Mouse (Mus musculus): ENCODE data around the gene Camk1.
"Not testable (repeated sequence)": the region's sequence is repeated elsewhere in the genome, so short reads cannot be mapped to it uniquely, and the experiment has no call there.

Gene Camk1

DNA sequence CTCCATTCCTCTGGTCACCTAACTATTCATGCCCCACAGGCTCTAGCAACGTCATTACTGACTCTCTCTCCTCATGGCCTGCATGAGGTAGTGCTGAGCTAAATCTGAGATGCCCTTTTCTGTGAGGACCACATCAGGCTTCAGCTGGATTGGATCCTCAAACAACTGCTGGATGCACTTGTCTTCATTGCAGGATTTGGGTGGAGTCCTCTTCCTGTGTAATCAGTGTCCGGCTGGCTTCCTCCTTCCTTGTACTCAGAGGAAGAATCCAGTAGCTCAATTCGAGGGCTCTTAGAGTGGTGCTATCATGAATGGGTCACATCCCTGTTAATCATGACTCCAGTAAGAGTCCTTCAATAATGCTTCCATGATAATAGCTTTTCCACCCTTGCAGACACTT, 9.9 kb upstream of the Camk1 start:
- DNase-seq (ENCODE audit: low read depth), result no peak

GRCm38 (mm10) chr6:113352820-113353219, 9.0 kb upstream of the Camk1 start:
- DNase-seq (ENCODE audit: low read depth), result no peak

DNA sequence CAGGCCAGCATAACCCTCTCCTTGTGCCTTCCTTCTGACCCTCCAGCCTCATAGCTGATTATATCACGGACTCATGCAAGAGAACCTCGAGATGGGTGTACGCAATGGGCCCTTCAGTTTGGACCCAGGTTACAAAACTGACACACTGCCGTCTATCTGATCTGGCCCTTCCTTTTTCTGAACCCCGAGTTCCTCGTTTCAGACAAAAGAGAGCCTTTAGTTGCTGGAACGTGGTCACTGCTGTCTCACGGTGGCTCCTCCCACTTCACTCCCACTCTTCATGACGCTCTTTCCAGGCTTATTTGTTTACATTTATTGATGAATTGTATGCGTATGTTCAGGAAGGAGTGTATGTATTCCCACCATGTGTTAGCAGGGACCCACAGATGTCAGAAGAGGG, 7.9 kb upstream of the Camk1 start:
- DNase-seq (ENCODE audit: low read depth), result no peak

- no peak for DNase-seq (ENCODE audit: low read depth)
Observed at GRCm38 (mm10) chr6:113351161-113351560, 7.4 kb upstream of the Camk1 start.

- no peak for DNase-seq (ENCODE audit: low read depth)
Observed at GRCm38 (mm10) chr6:113350538-113350937, 6.8 kb upstream of the Camk1 start.

GRCm38 (mm10) chr6:113346897-113347296, 3.1 kb upstream of the Camk1 start:
- no peak for DNase-seq (ENCODE audit: low read depth)

GRCm38 (mm10) chr6:113344321-113344720, 537 bp upstream of the Camk1 start:
- no peak for DNase-seq (ENCODE audit: low read depth)

DNA sequence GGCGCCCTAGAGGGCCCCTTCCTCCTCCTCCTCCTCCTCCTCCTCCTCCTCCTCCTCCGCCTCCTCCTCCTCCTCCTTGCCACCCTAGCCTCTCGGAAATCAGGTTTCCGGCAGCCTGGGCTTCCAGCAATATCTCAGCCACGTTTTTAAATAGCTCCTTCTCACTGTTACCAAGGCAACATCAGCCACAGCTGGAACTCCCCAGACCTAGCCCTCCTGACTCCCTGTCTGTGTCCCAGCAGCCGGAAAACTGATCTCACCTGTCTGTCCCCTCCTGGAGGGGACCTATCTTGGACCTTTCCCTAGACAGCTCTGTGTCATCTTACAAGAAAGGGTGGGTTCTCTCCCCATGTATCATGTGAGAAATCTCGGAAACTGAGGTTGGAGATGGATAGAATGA, 1.5 kb downstream of the Camk1 start:
- no peak for DNase-seq (ENCODE audit: low read depth)

DNA sequence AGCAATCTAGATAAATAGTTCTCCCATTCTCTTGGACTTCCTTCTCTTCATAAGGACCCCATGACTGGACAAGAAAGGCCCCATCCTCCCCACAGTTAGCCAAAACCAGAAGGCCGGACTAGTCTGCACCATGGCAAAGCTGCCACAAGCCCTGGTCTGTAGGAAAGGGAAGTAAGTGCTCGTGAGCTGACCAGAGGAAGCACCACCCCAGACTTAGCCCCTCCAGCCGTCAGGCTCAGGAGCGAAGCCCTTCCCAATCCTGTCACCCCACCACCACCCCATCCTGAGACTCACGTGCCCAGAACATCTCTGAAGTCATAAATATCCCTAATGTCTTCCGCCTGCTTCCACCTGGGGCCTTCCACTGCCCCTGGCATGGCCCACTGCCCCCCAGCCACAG, 2.2 kb downstream of the Camk1 start:
- no peak for DNase-seq (ENCODE audit: low read depth)

DNA sequence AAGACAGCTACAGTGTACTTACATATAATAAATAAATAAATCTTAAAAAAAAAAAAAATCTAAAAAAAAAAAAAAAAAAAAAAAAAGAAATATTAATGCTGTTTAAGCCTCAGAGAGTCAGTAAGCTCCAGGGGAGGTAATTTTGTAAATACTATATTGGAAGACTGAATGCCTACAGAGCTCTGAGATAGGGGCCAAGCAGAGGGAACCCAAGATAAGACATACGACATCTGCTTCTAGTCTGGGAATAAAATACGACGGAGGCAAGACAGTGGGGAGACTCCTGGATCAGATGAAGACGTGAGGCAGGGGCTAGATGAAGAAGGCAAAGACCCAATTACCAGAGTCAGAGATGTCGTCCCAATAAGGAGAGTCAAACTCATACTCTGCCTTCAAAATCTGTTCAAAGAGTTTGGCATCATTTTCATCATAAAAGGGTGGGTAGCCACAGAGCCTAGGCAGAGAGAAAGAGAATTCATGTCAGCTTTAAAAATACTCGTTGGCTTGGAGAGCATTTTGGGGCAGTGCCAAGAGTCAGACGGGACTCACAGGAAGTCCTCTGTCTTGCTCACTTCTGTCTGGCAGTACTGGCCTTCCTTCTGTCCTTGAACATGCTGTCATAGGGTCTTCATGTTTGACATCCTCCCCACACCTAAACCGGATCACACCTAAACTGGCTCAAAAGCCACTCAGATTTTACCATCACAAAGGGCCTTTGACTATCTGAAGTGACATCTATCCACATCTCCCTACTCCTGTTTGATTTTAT, 6.7 kb downstream of the Camk1 start:
- no peak for DNase-seq (ENCODE audit: low read depth)

GRCm38 (mm10) chr6:113334216-113334615, 9.6 kb downstream of the Camk1 start:
- DNase-seq (ENCODE audit: low read depth), result no peak

DNA sequence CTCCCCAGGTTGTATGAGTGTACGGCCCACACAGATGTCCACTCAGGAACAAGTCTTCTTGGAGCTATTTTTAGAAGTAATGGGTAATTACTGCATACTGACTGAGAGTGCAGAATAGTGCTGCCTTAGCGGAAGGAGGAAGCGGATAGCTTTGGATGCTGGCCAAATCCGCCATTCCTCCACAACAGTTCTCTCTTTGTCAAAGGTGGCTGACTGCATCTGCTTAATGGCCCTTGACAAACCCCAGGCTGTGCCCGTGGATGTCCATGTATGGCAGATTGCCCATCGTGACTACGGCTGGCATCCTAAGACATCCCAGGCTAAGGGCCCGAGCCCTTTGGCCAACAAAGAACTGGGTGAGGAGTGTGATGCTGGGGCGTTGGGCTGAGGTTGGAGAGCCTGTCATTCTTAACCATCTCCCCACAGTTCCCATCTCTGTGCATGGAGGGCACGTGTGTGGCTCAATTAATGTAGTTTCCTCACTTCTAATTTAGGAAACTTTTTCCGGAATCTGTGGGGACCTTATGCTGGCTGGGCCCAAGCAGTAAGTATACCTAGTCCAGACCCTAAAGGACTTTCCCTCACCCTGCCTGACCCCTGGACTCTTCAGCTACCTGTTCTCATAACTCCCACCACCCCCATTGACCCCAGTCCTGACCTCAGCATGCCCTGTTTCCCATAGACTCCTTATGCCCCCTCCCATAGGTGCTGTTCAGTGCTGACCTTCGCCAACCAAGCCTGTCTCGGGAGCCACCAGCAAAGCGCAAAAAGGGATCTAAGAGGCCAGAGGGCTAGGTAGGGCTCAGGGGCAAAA, 10.4 kb downstream of the Camk1 start:
- no peak for DNase-seq (ENCODE audit: low read depth)

DNA sequence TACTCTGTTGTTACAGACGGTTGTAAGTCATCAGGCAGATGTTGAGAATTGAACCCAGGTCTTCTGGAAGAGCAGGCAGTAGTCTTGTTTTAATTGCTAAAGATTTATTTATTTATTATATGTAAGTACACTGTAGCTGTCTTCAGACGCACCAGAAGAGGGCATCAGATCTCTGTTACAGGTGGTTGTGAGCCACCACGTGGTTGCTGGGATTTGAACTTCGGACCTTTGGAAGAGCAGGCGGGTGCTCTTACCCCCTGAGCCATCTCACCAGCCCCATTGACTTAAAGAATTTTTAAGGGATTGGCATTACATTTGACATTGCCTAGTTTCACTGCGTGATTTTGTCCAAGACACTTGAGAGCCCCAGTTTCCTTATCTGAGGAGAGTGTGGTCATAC, 11.1 kb downstream of the Camk1 start:
- DNase-seq (ENCODE audit: low read depth), result not testable (repeated sequence)

- no peak for DNase-seq (ENCODE audit: low read depth)
Observed at GRCm38 (mm10) chr6:113331721-113332120, 12.1 kb downstream of the Camk1 start.

GRCm38 (mm10) chr6:113330547-113330946, 13.2 kb downstream of the Camk1 start:
- no peak for DNase-seq (ENCODE audit: low read depth)

- no peak for DNase-seq (ENCODE audit: low read depth)
Observed at GRCm38 (mm10) chr6:113329396-113329795, 14.4 kb downstream of the Camk1 start.

DNA sequence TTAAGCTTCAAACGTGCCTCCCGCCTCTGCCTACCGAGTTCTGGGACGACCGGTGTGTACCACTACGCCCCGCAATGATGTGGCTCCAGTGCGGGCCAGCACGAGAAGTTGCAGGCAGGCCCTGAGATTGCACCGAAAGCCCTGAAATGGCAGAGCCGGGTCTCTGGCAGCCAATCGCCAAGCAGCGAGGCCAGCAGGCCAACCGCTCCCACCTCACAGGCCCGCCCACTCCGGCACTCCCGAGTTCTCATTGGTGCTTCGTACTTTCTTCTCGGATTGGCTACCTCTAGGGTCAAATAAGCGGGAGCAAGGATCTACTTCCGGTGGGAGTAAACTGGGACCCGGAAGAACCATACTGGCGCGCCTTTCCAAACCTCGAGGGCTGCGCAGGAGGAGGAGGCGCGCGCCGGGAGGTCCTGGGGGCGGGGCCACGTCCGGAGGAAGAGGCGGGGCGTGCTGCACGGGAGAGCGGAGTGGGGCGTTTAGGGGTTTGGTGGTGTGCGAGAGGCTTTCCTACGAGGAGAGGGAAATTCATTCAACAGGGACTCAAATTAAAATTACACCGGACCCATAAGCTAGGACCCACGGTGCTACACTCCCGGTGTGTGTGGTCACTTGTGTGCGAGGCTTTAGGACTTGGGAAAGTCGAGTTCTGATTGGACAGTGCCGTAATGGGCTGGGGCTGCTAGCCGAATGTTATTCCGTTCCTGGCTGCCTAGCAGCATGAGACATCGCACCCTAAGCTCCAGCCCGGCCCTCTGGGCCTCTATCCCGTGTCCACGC, 17.1 kb downstream of the Camk1 start, which contains the start of gene Ogg1:
TSS of gene Ogg1 (plus strand) at position 440 of the 783 bp plus-strand sequence.
- DNase-seq (ENCODE audit: low read depth), result peak; percentile 94

GRCm38 (mm10) chr6:113315972-113316371, 27.8 kb downstream of the Camk1 start:
- DNase-seq (ENCODE audit: low read depth), result no peak

GRCm38 (mm10) chr6:113308141-113308540, 35.6 kb downstream of the Camk1 start:
- DNase-seq (ENCODE audit: low read depth), result no peak

- no peak for DNase-seq (ENCODE audit: low read depth)
Observed at GRCm38 (mm10) chr6:113307481-113308121, 36.2 kb downstream of the Camk1 start.

- no peak for DNase-seq (ENCODE audit: low read depth)
Observed at GRCm38 (mm10) chr6:113306986-113307349, 36.8 kb downstream of the Camk1 start, which contains the start of gene Brpf1. Gene Brpf1, plus strand, starts transcription at chr6:113307137.
